Mouse (Mus musculus) thymus, postnatal 4 days (tissue): ENCODE measurements at regions not wholly inside any gene's neighbourhood (a gene's known extent, or its start where the extent isn't known, plus 50 kb on each side); places are given as distances from the start of the nearest gene placed in this dataset.
"Not testable (repeated sequence)": the region's sequence is repeated elsewhere in the genome, so short reads cannot be mapped to it uniquely, and the experiment has no call there.

Source experiments
- DNase-seq: peaks from one replicate; pipeline ENCODE4 v3.0.0; 2021

- DNase-seq, result no peak
Measured at GRCm38 (mm10) chr6:68977959-68978358, 1442.4 kb upstream of the Tacstd2 start.

DNA sequence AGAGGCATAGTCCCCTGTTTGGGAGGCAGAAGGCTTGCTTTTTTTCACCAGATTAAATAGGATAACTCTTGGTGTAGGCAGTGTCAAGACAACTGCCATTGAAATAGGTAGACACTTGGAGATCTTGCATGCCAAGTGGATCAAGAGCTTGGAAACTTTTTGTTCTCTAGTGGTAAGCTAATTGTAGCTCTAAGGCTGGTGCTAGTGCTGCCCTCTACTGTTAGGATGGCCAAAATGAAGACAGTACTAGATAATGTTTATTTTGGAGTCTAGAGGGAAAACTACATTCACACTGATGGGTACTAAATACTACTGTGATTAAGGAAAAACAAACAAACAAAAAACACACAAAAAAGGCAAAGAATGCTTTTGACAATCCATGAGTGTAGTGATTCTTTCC lies 1428.4 kb upstream of the Tacstd2 start:
- DNase-seq, result no peak

GRCm38 (mm10) chr6:68938104-68938503 lies 1402.5 kb upstream of the Tacstd2 start:
- DNase-seq, result not testable (repeated sequence)

- DNase-seq, result not testable (repeated sequence)
Measured at GRCm38 (mm10) chr6:68931860-68932259, 1396.3 kb upstream of the Tacstd2 start.

GRCm38 (mm10) chr6:68915536-68915935 lies 1379.9 kb upstream of the Tacstd2 start:
- no peak for DNase-seq

GRCm38 (mm10) chr6:68884130-68884529 lies 1348.5 kb upstream of the Tacstd2 start:
- no peak for DNase-seq

DNA sequence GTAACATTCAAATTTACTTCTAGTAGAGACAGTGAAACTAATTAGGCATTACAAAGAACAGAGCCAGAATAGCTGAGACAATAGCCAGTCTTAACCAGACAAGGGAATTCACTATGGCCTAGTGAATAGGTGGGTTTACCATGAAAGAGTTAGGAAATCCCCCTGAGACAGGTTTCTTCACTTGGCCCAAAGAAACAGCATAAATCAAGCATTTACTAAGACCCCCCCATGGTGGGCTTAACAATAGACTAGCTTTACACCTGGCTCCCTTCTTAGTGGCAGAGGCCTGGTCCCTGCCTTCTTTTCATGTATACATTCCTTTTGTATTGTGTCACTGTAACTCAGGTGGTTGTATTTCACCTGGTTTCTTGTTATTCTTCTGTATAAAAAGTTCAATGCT lies 1317.2 kb upstream of the Tacstd2 start:
- DNase-seq, result not testable (repeated sequence)

GRCm38 (mm10) chr6:68852286-68852685 lies 1316.7 kb upstream of the Tacstd2 start:
- no peak for DNase-seq

DNA sequence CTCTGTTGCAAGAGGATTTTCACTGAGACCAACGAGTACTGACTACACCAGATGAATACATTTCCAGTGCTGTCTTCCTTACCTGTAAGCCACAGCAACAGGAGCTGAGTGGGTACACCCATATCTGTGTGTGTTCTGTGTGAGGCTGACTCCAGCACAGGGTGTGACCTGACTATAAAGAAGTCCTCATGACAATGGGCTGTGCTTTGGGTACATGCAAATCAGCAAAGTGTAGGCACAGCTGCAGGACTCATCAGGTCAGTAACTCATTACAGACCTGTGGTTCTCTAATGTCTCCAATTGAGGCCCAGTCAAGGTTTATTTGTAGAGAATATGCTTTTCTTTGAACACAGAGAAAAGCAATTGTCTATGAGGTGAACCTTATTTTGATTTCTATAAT lies 1299.6 kb upstream of the Tacstd2 start:
- DNase-seq, result no peak

- no peak for DNase-seq
Measured at GRCm38 (mm10) chr6:68834633-68835032, 1299.0 kb upstream of the Tacstd2 start.

DNA sequence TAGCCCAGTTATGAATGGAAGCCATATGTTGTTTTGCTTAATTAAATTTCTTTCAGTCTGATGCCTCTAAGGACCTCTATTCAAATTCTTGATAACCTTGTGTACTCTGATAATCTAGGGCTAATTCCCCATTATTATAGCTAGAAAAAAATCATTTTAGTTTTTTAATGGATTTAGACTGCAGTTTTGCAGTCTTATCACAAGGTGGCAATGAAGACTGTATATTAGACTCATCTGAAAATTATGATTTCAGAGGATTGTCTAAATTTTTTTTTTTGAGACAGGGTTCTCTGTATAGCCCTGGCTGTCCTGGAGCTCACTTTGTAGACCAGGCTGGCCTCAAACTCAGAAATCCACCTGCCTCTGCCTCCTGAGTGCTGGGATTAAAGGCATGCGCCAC lies 1292.9 kb upstream of the Tacstd2 start:
- not testable (repeated sequence) for DNase-seq

DNA sequence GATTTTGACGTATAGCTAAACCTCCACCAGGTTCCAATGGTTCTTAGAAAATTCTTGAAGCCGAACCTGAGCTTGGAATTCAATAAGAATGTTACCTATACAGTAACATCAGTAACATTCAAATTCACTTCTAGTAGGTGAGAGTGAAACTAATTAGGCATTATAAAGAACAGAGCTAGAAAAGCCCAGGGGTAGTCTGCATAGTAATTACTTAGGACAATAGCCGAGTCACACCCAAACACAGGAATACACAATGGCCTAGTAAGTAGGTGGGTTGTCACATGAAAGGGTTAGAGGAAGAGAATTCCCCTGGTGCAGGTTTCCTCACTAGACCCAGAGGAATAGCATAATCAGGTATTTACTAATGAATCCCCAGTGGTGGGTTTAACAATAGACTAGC lies 1277.8 kb upstream of the Tacstd2 start:
- DNase-seq, result no peak

DNA sequence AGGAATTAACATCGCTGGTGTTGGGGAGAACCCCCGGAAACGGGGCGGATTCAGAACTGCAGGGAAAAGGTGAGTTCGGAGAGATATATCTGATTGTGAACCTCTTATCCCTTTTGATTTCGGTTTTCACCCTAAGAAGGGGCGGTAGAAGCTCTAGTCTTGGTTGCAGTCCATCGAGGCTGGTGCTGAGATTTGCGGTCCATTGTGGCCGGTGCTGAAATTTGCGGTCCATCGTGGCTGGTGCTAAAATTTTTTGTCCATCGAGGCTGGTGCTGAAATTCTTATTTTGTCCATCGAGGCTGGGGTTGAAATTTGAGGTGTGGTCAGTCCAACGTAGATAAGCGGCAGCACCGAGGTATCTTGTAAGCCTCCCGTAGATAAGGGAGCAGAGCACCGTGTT lies 1263.6 kb upstream of the Tacstd2 start:
- not testable (repeated sequence) for DNase-seq

- DNase-seq, result no peak
Measured at GRCm38 (mm10) chr6:68771507-68771906, 1235.9 kb upstream of the Tacstd2 start.

DNA sequence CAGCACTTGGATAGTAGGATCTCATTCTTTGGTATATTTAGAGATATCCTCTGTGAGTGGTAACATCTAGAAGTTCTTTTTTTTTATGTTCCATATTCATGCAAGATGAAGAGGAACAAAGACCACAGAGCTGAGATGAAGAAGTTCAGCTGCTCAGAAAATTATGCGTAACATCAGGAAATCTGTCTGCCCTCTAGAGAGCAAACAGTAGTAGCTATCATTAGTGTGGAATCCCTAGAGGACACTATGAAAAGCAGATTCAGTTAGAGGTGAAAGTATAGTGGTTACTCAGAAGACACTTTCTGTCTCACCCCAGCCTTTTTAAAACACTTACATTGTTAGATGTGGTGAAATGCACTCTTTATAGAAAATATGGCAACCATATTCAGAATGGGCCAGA lies 1214.9 kb upstream of the Tacstd2 start:
- no peak for DNase-seq

DNA sequence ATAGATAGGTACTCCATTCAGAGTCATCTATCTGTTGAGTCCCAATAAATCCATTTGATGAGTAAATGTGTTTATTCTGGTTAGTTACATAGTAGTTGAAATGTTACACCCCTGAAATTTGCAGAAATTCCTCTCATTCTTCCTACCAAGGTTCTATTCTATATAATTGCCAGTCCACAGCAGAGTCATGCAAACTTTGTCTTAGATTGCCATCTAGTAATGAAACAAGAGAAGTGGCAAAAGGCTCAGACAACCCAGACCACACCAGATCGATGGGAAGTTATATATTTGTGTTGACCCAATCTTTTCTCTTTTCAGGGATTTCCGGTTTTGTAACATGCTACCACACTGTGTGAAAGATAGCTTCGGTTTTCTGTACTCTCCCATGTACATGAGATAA lies 1214.1 kb upstream of the Tacstd2 start:
- no peak for DNase-seq

- no peak for DNase-seq
Measured at GRCm38 (mm10) chr6:68738573-68738972, 1203.0 kb upstream of the Tacstd2 start.

DNA sequence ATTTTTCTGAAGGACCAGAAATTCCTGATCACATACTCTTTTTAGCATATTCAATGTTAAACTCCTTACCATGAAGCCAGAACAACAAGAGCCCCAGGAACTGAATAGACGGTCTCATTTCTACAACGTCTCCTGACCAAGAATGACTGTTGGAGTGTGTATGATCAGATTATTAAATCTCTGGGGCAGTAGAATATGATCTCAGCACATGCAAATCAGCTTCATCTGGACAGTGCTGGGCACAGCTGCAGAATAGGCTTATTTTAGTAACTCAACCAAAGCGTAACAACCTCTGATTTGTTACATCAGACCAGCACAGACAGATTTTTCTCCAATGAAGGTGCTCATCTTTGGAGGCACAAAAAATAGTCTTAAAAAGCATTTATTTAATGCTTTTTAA lies 1201.1 kb upstream of the Tacstd2 start:
- no peak for DNase-seq

- no peak for DNase-seq
Measured at GRCm38 (mm10) chr6:68736068-68736467, 1200.5 kb upstream of the Tacstd2 start.

GRCm38 (mm10) chr6:68711084-68711483 lies 1175.5 kb upstream of the Tacstd2 start:
- not testable (repeated sequence) for DNase-seq

DNA sequence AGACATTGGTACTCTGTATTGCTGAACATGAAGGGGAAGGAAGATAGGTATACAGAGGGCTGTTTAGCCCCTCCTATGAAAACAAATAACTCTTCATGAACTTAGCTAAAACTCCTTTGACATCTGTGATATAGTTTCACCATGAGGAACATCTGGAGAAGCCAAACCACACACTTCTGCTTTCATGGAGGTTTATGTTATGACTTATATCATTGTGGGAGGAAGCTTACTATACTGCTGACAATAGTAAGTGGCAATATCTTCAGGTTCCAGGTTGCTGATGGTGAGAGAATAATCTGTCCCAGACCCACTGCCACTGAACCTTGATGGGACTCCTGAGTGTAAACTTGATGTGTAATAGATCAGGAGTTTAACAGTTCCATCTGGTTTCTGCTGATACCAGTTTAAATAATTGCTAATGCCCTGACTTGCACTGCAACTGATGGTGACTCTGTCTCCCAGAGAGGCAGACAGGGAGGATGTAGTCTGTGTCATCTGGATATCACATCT lies 1168.8 kb upstream of the Tacstd2 start:
- not testable (repeated sequence) for DNase-seq

- not testable (repeated sequence) for DNase-seq
Measured at GRCm38 (mm10) chr6:68680792-68681110, 1145.2 kb upstream of the Tacstd2 start.

DNA sequence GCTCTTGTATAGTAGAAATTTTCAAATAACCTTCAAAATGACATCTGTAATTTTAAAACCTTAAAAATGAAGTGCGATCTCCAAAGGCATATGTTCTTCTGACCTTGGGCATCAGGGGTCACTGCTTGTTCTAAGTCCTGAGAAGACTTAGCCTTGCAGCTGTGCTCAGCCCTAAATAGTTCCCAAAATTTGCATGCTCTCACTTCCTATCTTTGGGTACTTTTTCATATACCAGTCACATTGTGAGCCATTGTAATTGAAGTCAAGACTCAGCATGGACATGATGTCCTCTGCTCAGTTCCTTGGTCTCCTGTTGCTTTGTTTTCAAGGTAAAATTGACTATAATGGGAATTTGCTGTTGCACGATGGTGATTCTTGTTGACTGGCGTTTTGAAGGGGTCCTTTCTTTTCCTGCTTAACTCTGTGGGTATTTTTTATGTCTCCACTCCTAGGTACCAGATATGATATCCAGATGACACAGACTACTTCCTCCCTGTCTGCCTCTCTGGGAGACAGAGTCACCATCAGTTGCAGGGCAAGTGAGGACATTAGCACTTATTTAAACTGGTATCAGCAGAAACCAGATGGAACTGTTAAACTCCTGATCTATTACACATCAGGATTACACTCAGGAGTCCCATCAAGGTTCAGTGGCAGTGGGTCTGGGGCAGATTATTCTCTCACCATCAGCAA lies 1144.6 kb upstream of the Tacstd2 start:
- no peak for DNase-seq

DNA sequence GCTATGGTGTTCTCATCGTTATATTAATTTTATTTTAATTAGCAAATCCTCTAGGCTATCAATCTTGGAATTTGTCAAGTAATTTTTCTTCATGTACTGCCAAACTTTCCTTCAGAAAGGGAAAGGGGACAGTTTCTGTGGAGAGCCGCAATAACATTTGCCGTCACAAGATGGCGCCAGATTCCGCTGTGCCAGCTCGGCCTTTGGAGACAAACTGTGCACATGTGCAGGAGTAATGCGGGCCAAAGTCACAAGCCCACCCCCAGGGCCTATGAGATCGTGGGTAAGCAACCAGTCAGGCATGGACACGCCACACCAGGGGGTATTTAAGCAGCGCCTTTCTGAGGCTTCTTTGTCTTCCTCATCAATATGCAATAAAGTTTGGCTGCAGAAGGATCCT lies 1132.8 kb upstream of the Tacstd2 start:
- DNase-seq, result peak; percentile 50

GRCm38 (mm10) chr6:68632309-68632708 lies 1096.7 kb upstream of the Tacstd2 start:
- DNase-seq, result not testable (repeated sequence)
